Mouse (Mus musculus) limb, embryonic 11.5 days (tissue): ENCODE measurements around the gene Agap1. TPM values are rescaled to one million over a fixed set of nuclear protein-coding genes. Genes with fewer than 3 reads are reported as not detected.

Source experiments
- ATAC-seq: fragments of 200-750 bp; cut with Nextera tagmentation; 2 replicates; pipeline ENCODE4 v1.8.0; 2017; ENCODE audit warnings: low read depth; ENCODE audit not compliant: insufficient number of reproducible peaks, low FRiP score, low TSS enrichment
- DNase-seq: peaks from one replicate; pipeline ENCODE4 v3.0.0-alpha.2; 2015; ENCODE audit warnings: low spot score
- H3K27ac ChIP-seq: fragments of 300-500 bp; sonication (generic); replicated peaks from 2 replicates; pipeline ENCODE4 v1.5.1; 2014; ENCODE audit warnings: low read depth, mild to moderate bottlenecking, low read length
- H3K27me3 ChIP-seq: fragments of 300-500 bp; sonication (generic); 2 replicates; pipeline ENCODE4 v1.6.1; 2014; ENCODE audit warnings: mild to moderate bottlenecking, low read length, mixed read lengths; ENCODE audit not compliant: control insufficient read depth, insufficient read depth
- H3K36me3 ChIP-seq: fragments of 300-500 bp; sonication (generic); 2 replicates; pipeline ENCODE4 v1.6.1; 2014; ENCODE audit warnings: mild to moderate bottlenecking, low read length, moderate library complexity, mixed read lengths; ENCODE audit not compliant: control insufficient read depth, insufficient read depth
- H3K4me1 ChIP-seq: fragments of 300-500 bp; sonication (generic); 2 replicates; pipeline ENCODE4 v1.6.1; 2014; ENCODE audit warnings: low read length, mixed read lengths; ENCODE audit not compliant: control insufficient read depth, insufficient read depth
- H3K4me2 ChIP-seq: fragments of 300-500 bp; sonication (generic); 2 replicates; pipeline ENCODE4 v1.6.1; 2014; ENCODE audit warnings: low read depth, mild to moderate bottlenecking, moderate library complexity; ENCODE audit not compliant: severe bottlenecking
- H3K4me3 ChIP-seq: fragments of 300-500 bp; sonication (generic); 2 replicates; pipeline ENCODE4 v1.5.1; 2014; ENCODE audit warnings: low read depth, low read length
- H3K9ac ChIP-seq: fragments of 300-500 bp; sonication (generic); 2 replicates; pipeline ENCODE4 v1.6.1; 2014; ENCODE audit warnings: mild to moderate bottlenecking, low read length
- H3K9me3 ChIP-seq: fragments of 300-500 bp; sonication (generic); 2 replicates; pipeline ENCODE4 v1.6.1; 2016; ENCODE audit warnings: low read length; ENCODE audit not compliant: control insufficient read depth
- WGBS: fragments of 180-500 bp; shearing (Covaris S2); extraction: QIAGEN DNeasy Blood & Tissue Kit; methylation state at CpG from one replicate; pipeline ENCODE4 v1.1.7; 2014; 5-methylcytosine and 5-hydroxymethylcytosine counted together
- polyA plus RNA-seq: library from polyadenylated mRNA; unstranded; fragments of >200 nt; fragmentation: Nextera tagmentation; extraction: Ambion mirVana; gene quantifications from 2 replicates; pipeline ENCODE4 v1.2.1, GENCODE M21; 2014

The Agap1 gene
- polyA plus RNA-seq, 1 experiment from 2014 or later: 14.0 TPM

- H3K4me2 ChIP-seq: no peak overlapping the region
- no peaks in the 10 kb centered on the region for H3K36me3 ChIP-seq
- WGBS: 85% methylated on average over 10 of the region's 10 CpGs
- DNase-seq (no peak), ATAC-seq (no peak)
- H3K9me3 ChIP-seq: no peaks in the 10 kb centered on the region
- no peak overlapping the region for H3K9ac ChIP-seq
- no peak overlapping the region for H3K4me3 ChIP-seq
- H3K4me1 ChIP-seq: peaks cover 7% of the 10 kb centered on the region
- H3K27me3 ChIP-seq: no peaks in the 10 kb centered on the region
- H3K27ac ChIP-seq: no peak overlapping the region
These were observed 426.2 kb downstream of the Agap1 start for GRCm38 (mm10) chr1:89880834-89881233.

GRCm38 (mm10) chr1:89884335-89884734, 429.7 kb downstream of the Agap1 start:
- Histone ChIP-seq H3K36me3 (peaks cover 2% of the 10 kb centered on the region; the same call in 1 of the 2 replicates), H3K4me3 (no peak overlapping the region), H3K9me3 (no peaks in the 10 kb centered on the region), H3K4me2 (no peak overlapping the region), H3K4me1 (0 out of 2 replicates have a peak, but pooled peaks cover 2% of the 10 kb centered on the region), H3K27me3 (no peaks in the 10 kb centered on the region), H3K9ac (no peak overlapping the region), H3K27ac (no peak overlapping the region)
- no peak for DNase-seq
- 89% methylated on average over 8 of the region's 8 CpGs for WGBS
- ATAC-seq: no peak

- Histone ChIP-seq H3K27ac (no peak overlapping the region), H3K9ac (no peak overlapping the region), H3K36me3 (peaks cover 2% of the 10 kb centered on the region; the same call in 1 of the 2 replicates), H3K4me2 (no peak overlapping the region), H3K4me3 (no peak overlapping the region), H3K4me1 (0 out of 2 replicates have a peak, but pooled peaks cover 2% of the 10 kb centered on the region), H3K27me3 (no peaks in the 10 kb centered on the region), H3K9me3 (no peaks in the 10 kb centered on the region)
- no peak for DNase-seq
- 18% methylated on average over 4 of the region's 4 CpGs for WGBS
- no peak for ATAC-seq
These were observed 431.1 kb downstream of the Agap1 start for GRCm38 (mm10) chr1:89885696-89886095.

GRCm38 (mm10) chr1:89891400-89891799, 436.8 kb downstream of the Agap1 start:
- Histone ChIP-seq H3K36me3 (peaks cover 2% of the 10 kb centered on the region; the same call in 1 of the 2 replicates), H3K4me2 (no peak overlapping the region), H3K9ac (no peak overlapping the region), H3K4me3 (no peak overlapping the region), H3K27me3 (no peaks in the 10 kb centered on the region), H3K27ac (no peak overlapping the region), H3K4me1 (no peaks in the 10 kb centered on the region), H3K9me3 (no peaks in the 10 kb centered on the region)
- ATAC-seq: no peak
- no peak for DNase-seq
- 87% methylated on average over 6 of the region's 6 CpGs for WGBS

GRCm38 (mm10) chr1:89892281-89892680, 437.7 kb downstream of the Agap1 start:
- H3K27ac ChIP-seq: no peak overlapping the region
- no peak overlapping the region for H3K9ac ChIP-seq
- no peak overlapping the region for H3K4me2 ChIP-seq
- ATAC-seq (no peak), DNase-seq (no peak)
- H3K27me3 ChIP-seq: no peaks in the 10 kb centered on the region
- no peaks in the 10 kb centered on the region for H3K4me1 ChIP-seq
- H3K36me3 ChIP-seq: peaks cover 2% of the 10 kb centered on the region; the same call in 1 of the 2 replicates
- WGBS: 65% methylated on average over 7 of the region's 7 CpGs
- no peak overlapping the region for H3K4me3 ChIP-seq
- H3K9me3 ChIP-seq: no peaks in the 10 kb centered on the region

GRCm38 (mm10) chr1:89895801-89896200, 441.2 kb downstream of the Agap1 start:
- Histone ChIP-seq H3K36me3 (no peaks in the 10 kb centered on the region), H3K9ac (no peak overlapping the region), H3K9me3 (no peaks in the 10 kb centered on the region), H3K4me3 (no peak overlapping the region), H3K27me3 (no peaks in the 10 kb centered on the region), H3K27ac (no peak overlapping the region), H3K4me2 (no peak overlapping the region), H3K4me1 (peaks cover 6% of the 10 kb centered on the region)
- ATAC-seq: no peak
- WGBS: 80% methylated on average over 5 of the region's 5 CpGs
- no peak for DNase-seq

GRCm38 (mm10) chr1:89899036-89899435, 444.4 kb downstream of the Agap1 start:
- Histone ChIP-seq H3K4me1 (peaks cover 6% of the 10 kb centered on the region), H3K36me3 (no peaks in the 10 kb centered on the region), H3K9me3 (no peaks in the 10 kb centered on the region), H3K9ac (no peak overlapping the region), H3K27me3 (no peaks in the 10 kb centered on the region), H3K27ac (no peak overlapping the region), H3K4me3 (no peak overlapping the region), H3K4me2 (no peak overlapping the region)
- WGBS: 72% methylated on average over 2 of the region's 2 CpGs
- no peak for DNase-seq
- ATAC-seq: no peak

- Histone ChIP-seq H3K9me3 (no peaks in the 10 kb centered on the region), H3K27ac (no peak overlapping the region; the same call in 1 of the 2 replicates), H3K36me3 (no peaks in the 10 kb centered on the region), H3K4me2 (no peak overlapping the region), H3K4me3 (no peak overlapping the region), H3K4me1 (peaks cover 6% of the 10 kb centered on the region), H3K27me3 (no peaks in the 10 kb centered on the region), H3K9ac (no peak overlapping the region)
- 29% methylated on average over 11 of the region's 11 CpGs for WGBS
- DNase-seq (peak; percentile 69), ATAC-seq (peak; percentile 78)
These were observed 445.3 kb downstream of the Agap1 start for GRCm38 (mm10) chr1:89899761-89900445.
